Mouse (Mus musculus) c-Kit-positive CD71-positive TER-119-positive erythroid progenitor cells, embryonic 14.5 days (primary cell): Measurements from ENCODE around the gene OR5BS1P.
"Not testable (repeated sequence)": the region's sequence is repeated elsewhere in the genome, so short reads cannot be mapped to it uniquely, and the experiment has no call there.

ENCODE experiments used
- DNase-seq: peaks from one replicate; pipeline ENCODE4 v3.0.0-alpha.2; 2013; ENCODE audit warnings: low spot score

OR5BS1P gene

GRCm38 (mm10) chr15:98469596-98469995 lies at the start of gene OR5BS1P:
TSS of gene OR5BS1P (plus strand) at chr15:98469896.
- no peak for DNase-seq

- DNase-seq: no peak
Measured at GRCm38 (mm10) chr15:98420897-98421296, 48.8 kb upstream of the OR5BS1P start.

- no peak for DNase-seq
Measured at GRCm38 (mm10) chr15:98424326-98424725, 45.4 kb upstream of the OR5BS1P start.

GRCm38 (mm10) chr15:98424753-98425152 lies 44.9 kb upstream of the OR5BS1P start:
- DNase-seq: no peak

- no peak for DNase-seq
Measured at GRCm38 (mm10) chr15:98425188-98425587, 44.5 kb upstream of the OR5BS1P start.

- not testable (repeated sequence) for DNase-seq
Measured at GRCm38 (mm10) chr15:98430925-98431324, 38.8 kb upstream of the OR5BS1P start, which contains the start of gene Olfr282. TSS of gene Olfr282 (plus strand) at chr15:98431225.

GRCm38 (mm10) chr15:98444561-98444960 lies 25.1 kb upstream of the OR5BS1P start:
- no peak for DNase-seq

DNA sequence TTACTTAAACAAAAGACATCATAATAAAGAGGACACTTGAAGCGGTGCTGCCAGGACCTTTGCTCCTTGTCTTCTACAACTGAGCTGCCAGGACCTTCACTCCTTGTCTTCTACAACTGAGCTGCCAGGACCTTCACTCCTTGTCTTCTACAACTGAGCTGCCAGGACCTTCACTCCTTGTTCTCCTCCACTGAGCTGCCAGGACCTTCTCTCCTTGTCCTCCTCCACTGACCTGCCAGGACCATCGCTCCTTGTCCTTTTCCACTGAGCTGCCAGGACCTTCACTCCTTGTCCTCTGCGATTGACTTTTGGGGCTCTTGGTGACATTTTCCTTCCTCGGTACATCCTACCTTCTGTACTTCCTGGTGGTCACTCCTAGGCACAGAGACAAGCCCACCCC lies 21.2 kb upstream of the OR5BS1P start:
- no peak for DNase-seq

DNA sequence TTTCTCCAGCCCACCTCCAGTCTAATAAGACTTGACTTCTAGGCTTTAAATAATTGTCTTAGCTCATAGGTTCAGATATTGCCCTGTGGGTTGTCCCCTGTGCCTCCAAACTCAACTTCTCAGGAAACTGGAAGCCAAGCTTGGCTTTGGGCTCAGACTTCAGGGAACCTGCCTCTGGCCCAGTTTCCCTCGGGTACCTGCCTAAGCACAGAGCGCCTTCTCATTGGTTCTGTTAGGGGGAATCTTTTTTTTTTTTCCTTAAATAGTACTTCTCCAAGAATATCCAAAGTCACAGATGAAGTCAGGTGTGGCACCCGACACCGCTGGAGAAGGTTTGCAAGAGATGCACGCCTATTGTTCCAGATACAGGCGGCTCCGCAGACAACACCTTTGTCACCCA lies 17.4 kb upstream of the OR5BS1P start, which contains the start of gene Olfr281:
Olfr281 (plus strand) TSS at position 301 of the 400 bp plus-strand sequence.
- no peak for DNase-seq

GRCm38 (mm10) chr15:98471539-98471938 lies 1.8 kb downstream of the OR5BS1P start:
- DNase-seq: no peak

- DNase-seq: no peak
Measured at GRCm38 (mm10) chr15:98474958-98475357, 5.3 kb downstream of the OR5BS1P start.

DNA sequence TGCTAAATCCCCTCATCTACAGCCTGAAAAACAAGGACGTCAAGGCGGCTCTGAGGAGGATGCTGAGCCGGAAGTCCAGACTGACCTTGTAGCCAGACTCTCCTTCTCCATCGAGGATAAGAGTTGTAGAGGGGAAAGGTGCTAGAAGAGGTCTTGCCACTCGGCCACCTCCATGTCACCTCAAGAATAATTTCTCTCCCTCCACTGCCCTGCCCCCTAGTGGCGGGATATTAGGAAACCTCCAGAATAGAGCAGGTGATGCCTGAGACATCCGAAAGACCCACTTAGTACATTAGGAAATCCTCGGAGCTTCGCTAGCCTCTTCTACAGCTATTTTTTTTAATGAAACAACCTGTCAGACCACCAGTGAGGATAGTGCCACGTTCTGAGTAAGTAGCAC lies 5.7 kb downstream of the OR5BS1P start:
- DNase-seq: peak; percentile 24

DNA sequence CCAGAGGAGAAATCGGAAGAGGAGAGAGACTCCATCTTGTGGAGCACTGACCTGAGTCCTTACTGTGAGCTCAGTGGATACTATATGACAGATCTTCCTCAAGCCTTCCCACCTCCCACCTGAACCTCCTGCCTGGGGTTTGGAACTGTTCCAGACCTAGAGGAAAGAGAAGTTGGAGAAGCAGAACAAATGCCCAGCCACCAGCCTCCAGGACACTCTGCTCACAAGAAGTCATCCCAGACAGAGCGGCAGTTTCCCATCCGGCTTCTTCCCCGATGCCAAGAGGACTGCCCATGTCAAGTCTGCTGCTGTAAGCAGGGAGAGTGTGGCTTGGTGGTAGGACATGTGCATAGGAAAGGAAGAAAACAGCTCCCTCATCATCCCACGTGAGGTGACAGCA lies 6.6 kb downstream of the OR5BS1P start:
- DNase-seq: no peak

DNA sequence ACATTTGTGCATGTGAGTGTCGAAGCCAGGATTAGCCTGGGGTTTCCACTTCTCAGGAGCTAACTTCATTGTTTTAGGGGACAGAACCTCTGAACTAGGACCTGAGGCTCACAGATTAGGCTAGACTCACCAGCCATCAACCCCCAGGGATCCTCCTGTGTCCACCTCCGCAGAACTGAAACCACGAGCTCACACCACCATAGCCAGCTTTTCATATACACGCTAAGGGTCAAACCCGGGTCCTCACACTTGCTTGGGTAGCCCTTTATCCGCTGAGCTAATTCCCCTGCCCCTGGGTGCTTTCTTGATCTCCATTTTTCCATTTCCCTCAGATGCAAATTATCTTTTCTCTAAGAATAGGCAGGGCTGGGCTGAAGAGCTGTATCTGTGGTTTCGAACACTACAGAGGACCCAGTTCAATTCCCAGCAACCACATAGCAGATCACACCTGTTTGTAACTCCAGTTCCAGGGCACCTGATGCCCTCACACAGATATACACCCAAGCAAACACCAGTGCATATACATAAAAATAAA lies 9.9 kb downstream of the OR5BS1P start:
- no peak for DNase-seq

GRCm38 (mm10) chr15:98482701-98483100 lies 13.0 kb downstream of the OR5BS1P start, which contains the start of gene Lalba:
TSS of gene Lalba (minus strand) at chr15:98482721.
- DNase-seq: no peak

GRCm38 (mm10) chr15:98483907-98484886 lies 14.5 kb downstream of the OR5BS1P start:
- no peak for DNase-seq

DNA sequence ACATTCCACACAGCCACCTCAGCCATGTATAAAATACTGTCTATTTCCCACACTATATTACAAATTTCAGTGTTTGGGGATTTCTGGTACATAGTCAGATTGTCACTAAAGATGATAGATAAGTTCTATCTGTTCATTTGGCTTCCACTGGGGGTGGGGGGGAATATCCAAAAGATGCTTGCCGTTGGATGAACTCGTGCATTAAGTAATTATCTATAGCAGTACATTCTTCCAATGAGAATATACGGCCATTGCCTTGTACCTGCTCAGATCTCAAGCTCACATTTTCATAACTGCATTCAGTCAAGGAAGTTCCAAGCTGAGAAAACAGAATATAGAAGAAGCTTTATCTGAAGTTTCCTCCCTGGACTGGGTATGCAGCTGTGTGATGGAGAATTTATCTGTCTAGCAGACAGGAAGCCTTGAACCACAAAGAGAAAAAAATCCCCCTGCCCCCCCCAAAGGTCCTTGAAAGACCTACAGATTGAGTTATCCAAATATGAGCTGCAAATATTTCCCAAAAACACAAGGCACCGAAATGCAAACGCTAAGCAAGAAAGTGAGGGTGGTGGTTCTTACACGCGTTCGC lies 16.8 kb downstream of the OR5BS1P start:
- DNase-seq: no peak

DNA sequence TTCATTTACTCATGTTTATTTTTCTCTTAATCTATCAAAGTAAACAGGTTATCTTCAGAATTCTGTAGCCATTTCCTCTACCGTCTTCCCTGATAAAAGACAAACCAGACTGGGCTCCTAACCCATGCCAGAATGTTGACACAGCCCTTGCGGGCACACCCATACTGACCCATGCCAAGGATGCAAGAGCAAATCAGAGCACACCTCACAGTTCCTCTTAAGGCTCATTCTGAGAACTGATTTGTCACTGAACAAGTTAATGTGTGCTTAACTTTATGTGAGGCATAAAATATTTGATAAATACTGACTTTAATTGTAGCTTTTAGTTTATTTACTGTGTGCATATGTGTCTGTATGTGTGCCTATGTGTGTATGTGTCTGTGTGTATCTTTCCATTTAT lies 21.6 kb downstream of the OR5BS1P start:
- DNase-seq: no peak

- DNase-seq: no peak
Measured at GRCm38 (mm10) chr15:98492102-98492501, 22.4 kb downstream of the OR5BS1P start, which contains the start of gene Olfr279. TSS of gene Olfr279 (plus strand) at chr15:98492402.

DNA sequence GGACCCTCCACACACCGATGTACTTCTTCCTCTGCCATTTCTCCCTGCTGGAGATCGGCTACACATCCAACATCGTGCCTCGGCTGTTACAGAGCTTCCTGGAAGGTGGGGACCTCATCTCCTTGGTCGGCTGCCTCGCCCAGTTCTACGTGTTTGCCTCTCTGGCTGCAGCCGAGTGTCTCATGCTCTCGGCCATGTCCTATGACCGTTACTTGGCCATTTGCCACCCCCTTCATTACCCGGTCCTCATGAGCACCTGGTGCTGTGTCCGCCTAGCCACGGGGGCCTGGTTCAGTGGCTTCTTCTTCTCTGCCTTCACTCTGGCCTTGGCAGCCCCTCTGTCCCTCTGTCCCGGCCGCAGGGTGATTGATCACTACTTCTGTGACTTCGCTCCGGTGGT lies 27.9 kb downstream of the OR5BS1P start:
- no peak for DNase-seq

DNA sequence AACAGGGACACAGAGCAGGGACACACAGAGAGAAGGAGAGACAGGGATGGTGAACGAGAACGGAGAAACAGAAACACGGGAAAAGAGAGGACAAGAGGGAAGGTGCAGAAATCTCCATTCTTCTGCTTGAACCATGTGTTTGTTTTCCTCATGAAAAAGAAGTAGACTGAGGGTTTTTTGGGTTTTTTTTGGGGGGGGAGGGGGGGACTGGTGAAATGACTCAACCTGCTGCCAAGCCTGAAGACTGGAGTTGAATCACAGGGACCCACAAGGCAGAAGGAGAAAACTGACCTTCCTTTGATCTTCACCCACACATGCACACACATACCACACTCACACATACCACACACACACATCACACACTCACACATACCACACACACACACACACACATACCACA lies 33.6 kb downstream of the OR5BS1P start:
- no peak for DNase-seq

DNA sequence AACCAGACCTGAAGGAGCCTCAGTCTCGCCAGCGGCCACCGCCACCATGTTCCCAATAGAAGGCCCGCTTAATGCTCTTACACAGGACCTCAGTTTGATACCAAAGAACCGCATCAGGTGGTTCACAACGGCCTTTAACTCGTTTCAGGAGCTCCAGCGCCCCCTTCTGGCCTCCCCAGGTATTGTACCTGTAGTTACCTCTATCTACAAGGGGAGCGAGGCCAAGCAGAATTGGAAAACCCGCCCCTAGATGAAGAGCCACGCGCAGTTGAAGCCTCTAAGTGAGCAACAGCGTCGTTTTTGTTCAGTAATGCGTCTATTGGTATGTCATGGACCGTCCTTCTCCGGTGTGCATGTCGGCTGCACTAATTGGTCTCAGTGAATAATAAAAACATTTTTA lies 34.8 kb downstream of the OR5BS1P start:
- DNase-seq: peak; percentile 68
